Mouse (Mus musculus) gastrocnemius, adult 8-10 months (tissue): Measurements from ENCODE around the gene Xrn2. TPM values are rescaled to one million over a fixed set of nuclear protein-coding genes. Genes with fewer than 3 reads are reported as not detected.

Source experiments
- DNase-seq, 2 experiments: peaks; one replicate each; pipeline ENCODE4 v3.0.0; 2022; ENCODE audit warnings: low spot score in 2 of 2
- total RNA-seq, 4 experiments: library from RNA; stranded (reverse); gene quantifications; 2 replicates each; pipeline ENCODE4 v1.2.4; 2022

The Xrn2 gene
- total RNA-seq, 4 experiments from 2014 or later: 10.7 to 12.7 (median 11.4) TPM

DNA sequence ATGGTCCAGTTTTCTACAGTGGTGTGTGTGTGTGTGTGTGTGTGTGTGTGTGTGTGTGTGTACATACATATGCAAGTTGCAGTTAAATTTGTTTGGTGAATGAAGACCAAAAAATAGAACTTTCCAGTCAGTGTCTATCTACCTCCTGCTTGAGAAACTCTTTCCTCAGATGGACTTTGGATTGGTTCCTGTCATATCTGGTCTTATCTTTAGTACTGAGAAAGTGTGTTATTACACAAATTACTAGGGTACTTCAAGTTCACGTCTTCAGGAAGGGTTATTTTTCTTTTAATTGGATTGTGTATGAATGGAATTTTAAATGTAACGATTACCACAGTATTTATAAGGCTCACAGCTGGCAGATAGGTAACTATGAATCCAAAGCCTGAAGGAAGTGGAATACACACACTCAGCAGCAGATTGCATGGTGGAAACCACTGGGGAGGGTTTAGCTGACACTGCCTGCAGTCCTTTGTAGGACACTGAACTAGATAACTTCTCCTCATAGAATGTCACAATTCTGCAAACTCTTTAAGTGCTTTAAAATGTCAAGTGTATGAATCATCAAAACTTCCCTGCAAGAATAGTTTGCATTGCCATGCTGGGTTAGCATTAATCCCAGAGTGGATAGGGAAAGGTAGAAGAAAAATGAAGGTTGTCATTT lies 40.6 kb downstream of the Xrn2 start:
- DNase-seq: no peak

DNA sequence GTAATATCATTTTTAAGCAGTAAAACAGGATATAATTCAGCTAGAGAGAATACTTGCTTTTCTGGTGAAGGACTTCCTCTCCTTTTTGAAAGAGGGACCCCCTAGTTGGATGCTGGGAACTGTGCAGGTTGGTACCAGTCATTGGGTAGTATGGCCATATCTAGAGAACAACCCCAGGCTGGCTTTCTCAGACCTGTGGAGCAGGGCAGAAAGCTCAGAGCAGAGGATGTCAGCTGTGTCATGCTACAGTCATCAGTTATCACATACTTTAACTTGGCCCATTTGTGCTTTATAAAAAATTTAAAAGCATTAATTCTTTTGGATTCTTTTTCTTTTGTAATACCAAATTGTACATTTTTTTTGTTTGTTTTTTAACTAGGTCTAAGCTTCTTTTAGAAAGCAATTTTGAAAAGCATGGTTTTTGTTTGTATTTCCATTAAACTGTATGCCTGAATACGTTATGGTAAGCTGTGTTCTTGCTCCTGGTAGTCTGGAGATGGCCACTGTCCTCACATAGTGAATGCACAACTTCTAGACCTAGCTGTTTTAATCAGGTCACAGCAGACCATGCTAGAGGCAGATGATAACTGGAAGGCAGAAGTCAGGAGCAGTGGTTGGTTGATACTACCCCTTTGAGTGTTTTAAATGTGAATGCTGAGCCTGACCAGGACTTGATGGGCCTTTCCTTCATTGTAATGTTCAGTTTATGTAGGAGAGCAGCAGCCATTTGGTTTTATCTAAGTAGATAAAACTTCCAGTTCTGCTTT lies 54.9 kb downstream of the Xrn2 start:
- no peak for DNase-seq

DNA sequence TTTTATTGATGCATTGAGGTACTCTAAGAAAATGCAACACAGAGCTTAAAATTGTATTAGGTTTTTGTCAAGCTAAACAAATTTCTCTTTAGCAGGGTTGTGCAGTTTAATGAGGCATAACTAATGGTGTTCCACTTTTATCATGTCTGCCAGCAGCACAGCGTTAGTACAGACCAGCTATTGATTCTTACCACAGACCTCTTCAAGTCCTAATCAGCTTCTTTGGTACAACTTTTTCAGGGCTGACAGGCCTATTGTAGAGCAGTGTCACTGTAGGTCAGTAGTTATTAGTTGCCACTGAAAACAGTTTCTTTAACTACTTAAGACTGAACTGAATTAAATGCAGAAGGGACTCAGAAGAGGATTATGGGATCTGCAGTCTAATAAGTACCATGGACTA lies 56.3 kb downstream of the Xrn2 start:
- no peak for DNase-seq

DNA sequence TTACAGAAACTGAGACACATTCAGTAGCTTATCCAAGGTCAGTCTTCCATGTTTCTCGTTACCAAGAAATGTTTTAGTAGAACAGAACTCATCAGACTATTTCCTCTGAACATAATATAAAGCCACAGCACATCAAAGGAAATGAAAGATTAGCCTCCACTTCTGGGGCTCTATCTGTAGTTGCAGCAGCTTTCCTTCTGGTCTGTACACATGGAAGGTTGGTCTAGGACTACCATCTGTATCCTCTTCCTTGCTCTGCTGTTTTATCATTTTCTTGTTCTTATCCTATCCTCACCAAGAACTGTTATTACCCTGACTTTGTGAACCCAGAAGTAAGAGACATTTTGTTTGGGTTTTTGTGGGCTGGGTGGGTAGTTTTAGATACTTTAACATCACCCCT lies 57.5 kb downstream of the Xrn2 start:
- DNase-seq: no peak

DNA sequence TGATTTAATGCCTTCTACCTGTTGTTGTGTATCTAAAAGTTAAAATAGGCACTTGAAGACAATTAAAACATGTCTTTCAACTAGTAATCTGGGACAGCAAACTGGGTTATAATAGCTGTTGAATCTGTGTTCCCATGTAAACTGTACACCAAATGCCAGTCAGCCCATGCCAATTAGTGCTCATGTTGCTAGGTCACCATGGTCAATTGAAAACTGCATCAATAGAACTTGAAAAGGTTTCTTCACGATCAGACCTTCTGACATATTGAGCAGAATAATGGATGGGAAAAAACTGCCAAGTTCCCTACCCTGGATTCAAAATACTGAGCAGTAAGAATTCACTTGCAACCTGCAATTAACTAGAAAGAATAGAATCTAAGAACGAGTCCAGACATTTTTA lies 61.2 kb downstream of the Xrn2 start:
- no peak for DNase-seq

DNA sequence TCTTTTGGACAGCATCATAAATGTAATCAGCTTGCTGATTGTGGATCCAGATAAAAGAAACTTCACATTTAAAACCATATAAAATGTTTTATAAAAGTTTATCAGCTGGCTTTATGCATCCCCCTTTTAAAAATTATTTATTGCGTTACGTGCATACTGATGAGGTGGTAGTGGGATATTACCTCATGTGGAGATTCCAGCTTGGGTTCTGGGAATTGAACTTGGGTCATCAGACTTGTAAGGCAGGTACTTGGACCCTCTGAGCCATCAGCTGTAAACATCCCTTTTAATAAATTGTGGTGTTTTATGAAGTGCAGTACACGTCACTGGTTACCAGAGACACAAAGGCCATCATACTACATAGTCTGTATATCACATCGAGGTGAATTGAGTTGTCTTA lies 61.6 kb downstream of the Xrn2 start:
- DNase-seq: no peak

DNA sequence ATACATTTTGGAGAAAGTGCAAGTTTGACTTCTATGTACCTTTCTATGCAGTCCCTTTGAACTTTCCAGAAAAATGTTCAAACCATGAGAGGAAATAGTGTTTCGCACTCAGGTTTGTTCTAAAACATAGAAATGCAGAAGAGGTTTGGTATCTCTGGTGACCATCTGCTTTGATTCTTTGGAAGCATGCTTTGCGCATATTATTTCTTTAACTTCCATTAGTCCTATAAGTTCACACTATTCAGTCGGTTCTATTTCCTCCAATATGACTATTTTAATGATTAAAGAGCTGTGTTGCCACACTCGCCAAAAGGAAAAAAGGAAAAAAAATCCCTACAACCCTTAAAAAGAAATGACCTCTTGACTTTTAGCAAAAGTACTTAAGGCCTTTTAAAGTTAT lies 69.6 kb downstream of the Xrn2 start:
- no peak for DNase-seq

DNA sequence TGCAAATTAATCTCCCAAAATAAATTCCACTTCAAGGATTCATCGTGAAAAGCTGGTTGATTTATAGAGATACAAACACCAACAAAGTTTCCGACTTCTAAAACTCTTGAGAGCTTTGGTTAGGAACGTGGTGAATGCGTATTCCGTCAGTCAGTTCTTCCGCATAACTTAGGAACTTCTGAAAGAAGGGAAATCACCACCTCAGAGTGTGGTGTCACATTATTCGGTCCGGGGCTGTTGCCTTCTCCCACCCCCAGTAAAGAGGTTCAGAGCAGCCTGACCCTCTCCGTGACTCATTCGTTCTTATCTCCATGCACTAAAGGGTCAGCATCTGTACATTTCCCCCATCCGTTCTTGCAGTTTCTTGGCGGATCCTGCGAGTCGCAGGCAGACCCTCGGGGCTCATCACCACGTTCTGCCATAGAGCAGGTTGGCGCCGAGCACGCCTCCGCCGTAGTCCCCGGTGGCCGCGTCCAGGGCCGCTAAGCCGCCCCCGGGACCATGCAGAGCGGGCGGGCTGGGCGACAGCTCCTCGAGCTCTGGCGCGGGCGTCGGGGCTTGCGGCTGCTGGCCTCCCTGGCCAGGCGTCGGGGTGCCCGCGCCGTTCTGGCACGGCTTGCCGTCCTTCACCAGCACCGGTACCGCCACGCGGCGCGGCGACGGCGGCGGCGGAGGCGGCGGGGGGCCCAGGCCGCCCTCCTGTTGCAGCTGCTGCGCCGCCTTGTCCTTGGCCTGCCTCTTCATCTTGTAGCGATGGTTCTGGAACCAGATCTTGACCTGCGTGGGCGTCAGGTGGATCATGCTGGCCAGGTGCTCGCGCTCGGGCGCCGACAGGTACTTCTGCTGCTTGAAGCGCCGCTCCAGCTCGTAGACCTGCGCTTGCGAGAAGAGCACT lies 70.9 kb downstream of the Xrn2 start:
- DNase-seq: no peak

DNA sequence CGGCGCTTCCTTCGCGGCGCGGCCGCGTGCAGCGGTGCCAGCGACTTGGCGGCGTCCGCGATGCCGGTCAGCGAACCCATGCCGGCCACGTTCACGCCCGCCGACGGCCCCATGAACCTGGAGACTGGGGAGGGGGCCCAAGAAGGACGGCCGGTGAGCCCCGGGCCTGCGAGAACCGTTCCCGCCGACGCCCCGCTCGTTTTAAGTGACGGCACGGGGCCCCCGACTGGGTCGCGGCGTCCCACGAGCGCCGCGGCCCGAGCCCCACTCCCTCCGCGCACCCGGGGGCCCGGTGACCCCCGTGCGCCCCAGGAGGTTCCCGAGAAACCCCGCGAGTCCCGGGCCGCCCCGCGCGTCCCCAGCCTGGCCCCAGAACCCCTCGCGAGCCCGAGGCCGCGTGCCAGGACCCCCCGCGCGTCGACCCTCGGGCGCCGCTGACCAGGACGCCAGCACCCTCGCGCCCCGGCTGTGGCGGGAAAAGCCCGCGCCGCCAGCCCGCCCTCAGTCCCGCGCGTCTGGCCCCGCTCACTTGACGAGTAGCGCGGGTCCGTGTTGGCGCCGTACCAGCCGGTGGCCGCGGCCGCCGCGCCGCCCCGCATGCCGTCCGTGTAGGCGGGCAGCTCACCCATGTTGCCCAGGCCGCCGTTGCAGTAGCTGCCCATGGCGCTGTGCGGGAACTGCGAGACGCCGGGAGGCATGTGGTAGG lies 71.7 kb downstream of the Xrn2 start:
- no peak for DNase-seq

DNA sequence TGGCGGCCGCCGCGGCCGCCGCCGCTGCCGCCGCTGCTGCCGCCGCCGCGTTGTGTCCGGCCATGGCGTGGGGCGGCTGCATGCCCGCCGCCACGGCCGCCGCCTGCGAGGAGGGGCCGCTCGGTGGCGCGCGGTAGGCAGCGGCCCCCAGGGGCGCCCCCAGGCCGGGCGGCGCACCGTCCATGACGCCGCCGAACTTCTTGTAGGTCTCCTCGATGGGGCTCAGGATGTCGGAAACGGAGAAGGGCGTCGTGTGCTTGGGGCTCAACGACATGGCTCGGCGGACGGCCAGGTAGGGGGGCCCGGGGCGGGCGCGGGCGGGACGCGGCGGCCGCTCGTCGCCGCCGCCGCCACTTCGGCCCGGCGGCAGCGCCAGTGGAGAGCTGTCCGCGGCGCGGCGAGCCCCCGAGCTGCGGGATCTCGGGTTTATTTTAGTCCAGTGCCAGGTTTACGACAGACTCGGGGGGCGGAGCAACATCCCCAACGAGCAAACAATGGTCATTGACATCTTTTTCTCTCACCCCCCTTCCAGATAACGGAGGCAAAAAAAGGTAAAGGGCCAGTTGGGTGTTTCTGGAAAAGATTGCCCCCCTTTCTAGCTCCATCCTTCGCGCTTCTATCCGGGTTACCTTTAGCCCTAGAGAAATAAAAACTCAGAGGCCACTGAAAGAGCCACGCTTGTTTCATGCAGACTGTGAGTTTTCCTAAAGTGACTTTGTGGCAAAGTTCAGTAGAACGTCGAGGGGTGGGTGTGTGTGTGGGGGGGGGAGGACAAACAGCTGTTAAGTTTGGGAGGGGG lies 72.5 kb downstream of the Xrn2 start, which contains the start of gene Nkx2-4:
Gene Nkx2-4 (minus strand): TSS at position 374 of the 799 bp plus-strand sequence.
- no peak for DNase-seq

DNA sequence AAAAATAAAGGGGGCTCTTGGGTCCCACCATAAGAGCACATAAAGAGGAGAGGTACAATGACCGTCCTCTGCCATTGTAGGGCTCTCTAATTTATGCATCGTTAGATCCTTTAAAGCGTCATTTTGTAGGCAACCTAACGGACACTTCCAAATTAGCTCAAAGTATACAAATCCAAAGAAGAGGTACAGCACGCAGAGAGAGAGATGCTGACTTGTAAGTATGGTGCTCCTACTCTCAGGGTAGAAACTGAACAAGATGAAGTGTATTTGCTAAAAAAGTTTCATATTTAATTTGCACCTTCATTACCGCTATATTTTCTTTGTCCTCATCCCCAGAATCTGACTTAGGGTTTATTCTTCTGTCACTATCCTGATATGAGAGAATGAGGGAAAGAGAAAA lies 73.1 kb downstream of the Xrn2 start:
- no peak for DNase-seq

DNA sequence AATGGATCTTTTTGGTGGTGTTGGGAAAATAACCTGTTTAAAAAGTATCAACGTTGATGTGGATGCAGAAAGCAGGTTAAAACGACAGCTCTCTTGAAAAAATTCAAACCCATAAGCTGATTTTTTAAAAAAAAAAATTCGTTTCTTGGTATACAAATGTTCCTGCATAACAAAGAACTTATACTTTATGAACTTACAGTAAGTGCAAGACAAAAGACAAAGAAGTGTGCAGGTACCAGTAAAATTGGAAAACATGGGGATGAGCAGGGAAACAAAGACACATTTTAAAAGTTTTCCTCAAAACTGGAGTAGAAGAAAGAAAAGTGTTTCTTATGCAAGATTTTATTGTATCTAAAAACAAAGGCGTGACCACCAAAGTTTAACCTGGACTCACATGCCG lies 73.6 kb downstream of the Xrn2 start:
- no peak for DNase-seq

DNA sequence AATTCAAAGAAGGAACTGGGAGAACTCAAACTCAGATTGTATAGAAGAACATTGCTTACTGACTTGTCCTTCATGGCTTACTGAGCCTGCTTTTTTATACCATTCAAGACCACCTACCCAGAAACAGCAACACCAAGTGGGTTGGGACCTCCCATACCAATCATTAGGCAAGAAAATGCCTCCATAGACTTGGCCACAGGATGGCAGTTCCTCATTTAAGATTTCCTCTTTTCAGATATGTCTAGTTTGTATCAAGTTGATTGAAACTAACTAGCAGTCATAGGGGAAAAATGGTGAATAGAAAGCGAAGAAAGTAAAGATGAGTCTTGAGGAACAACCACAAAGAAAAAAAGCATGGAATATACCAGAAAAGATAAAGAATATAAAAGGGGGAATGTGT lies 106.9 kb downstream of the Xrn2 start:
- DNase-seq: no peak

DNA sequence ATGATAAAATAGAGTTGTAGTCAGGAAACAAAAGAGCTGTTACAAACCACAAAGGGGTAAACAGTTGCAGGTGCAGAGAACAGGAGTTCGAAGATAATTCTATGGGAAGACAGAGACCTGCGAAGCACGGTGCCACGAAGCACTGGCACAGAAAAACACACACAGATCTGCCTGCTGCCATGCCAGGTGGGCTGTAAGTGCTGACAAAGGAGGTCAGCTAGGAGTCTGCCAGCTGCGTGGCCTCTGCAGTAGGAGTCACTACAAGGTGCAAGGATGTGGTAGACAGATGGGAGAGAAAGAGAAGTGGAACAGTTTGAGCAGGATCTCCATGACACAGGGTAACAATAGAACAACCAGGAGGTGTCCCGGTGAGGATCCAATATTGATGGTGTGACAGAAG lies 114.6 kb downstream of the Xrn2 start:
- no peak for DNase-seq

Other genes with a start within 250 kb of the Xrn2 start
- gene Kiz, start 157.1 kb upstream of the Xrn2 start, total RNA-seq: 10 to 100 TPM; 46.2 to 61.5 (median 53.7) TPM
- gene Nkx2-4, start 72.4 kb downstream of the Xrn2 start, total RNA-seq: not detected
- gene Nkx2-2, start 181.2 kb downstream of the Xrn2 start, total RNA-seq: not detected